Mouse (Mus musculus) limb, embryonic 11.5 days (tissue): Measurements from ENCODE around the gene Irf7. TPM values are rescaled to one million over a fixed set of nuclear protein-coding genes. Genes with fewer than 3 reads are reported as not detected.

Source experiments
- ATAC-seq: fragments of 200-750 bp; cut with Nextera tagmentation; 2 replicates; pipeline ENCODE4 v1.8.0; 2017; ENCODE audit warnings: low read depth; ENCODE audit not compliant: insufficient number of reproducible peaks, low FRiP score, low TSS enrichment
- DNase-seq: peaks from one replicate; pipeline ENCODE4 v3.0.0-alpha.2; 2015; ENCODE audit warnings: low spot score
- H3K27ac ChIP-seq: fragments of 300-500 bp; sonication (generic); replicated peaks from 2 replicates; pipeline ENCODE4 v1.5.1; 2014; ENCODE audit warnings: low read depth, mild to moderate bottlenecking, low read length
- H3K27me3 ChIP-seq: fragments of 300-500 bp; sonication (generic); 2 replicates; pipeline ENCODE4 v1.6.1; 2014; ENCODE audit warnings: mild to moderate bottlenecking, low read length, mixed read lengths; ENCODE audit not compliant: control insufficient read depth, insufficient read depth
- H3K36me3 ChIP-seq: fragments of 300-500 bp; sonication (generic); 2 replicates; pipeline ENCODE4 v1.6.1; 2014; ENCODE audit warnings: mild to moderate bottlenecking, low read length, moderate library complexity, mixed read lengths; ENCODE audit not compliant: control insufficient read depth, insufficient read depth
- H3K4me1 ChIP-seq: fragments of 300-500 bp; sonication (generic); 2 replicates; pipeline ENCODE4 v1.6.1; 2014; ENCODE audit warnings: low read length, mixed read lengths; ENCODE audit not compliant: control insufficient read depth, insufficient read depth
- H3K4me2 ChIP-seq: fragments of 300-500 bp; sonication (generic); 2 replicates; pipeline ENCODE4 v1.6.1; 2014; ENCODE audit warnings: low read depth, mild to moderate bottlenecking, moderate library complexity; ENCODE audit not compliant: severe bottlenecking
- H3K4me3 ChIP-seq: fragments of 300-500 bp; sonication (generic); 2 replicates; pipeline ENCODE4 v1.5.1; 2014; ENCODE audit warnings: low read depth, low read length
- H3K9ac ChIP-seq: fragments of 300-500 bp; sonication (generic); 2 replicates; pipeline ENCODE4 v1.6.1; 2014; ENCODE audit warnings: mild to moderate bottlenecking, low read length
- H3K9me3 ChIP-seq: fragments of 300-500 bp; sonication (generic); 2 replicates; pipeline ENCODE4 v1.6.1; 2016; ENCODE audit warnings: low read length; ENCODE audit not compliant: control insufficient read depth
- WGBS: fragments of 180-500 bp; shearing (Covaris S2); extraction: QIAGEN DNeasy Blood & Tissue Kit; methylation state at CpG from one replicate; pipeline ENCODE4 v1.1.7; 2014; 5-methylcytosine and 5-hydroxymethylcytosine counted together
- polyA plus RNA-seq: library from polyadenylated mRNA; unstranded; fragments of >200 nt; fragmentation: Nextera tagmentation; extraction: Ambion mirVana; gene quantifications from 2 replicates; pipeline ENCODE4 v1.2.1, GENCODE M21; 2014

The Irf7 gene
- polyA plus RNA-seq, 1 experiment from 2014 or later: 0.59 TPM

GRCm38 (mm10) chr7:141281442-141281841, 15.2 kb upstream of the Irf7 start:
- Histone ChIP-seq H3K4me3 (no peak overlapping the region), H3K27ac (no peak overlapping the region), H3K4me1 (0 out of 2 replicates have a peak, but pooled peaks cover 2% of the 10 kb centered on the region), H3K9me3 (no peaks in the 10 kb centered on the region), H3K4me2 (no peak overlapping the region), H3K9ac (no peak overlapping the region), H3K27me3 (no peaks in the 10 kb centered on the region), H3K36me3 (no peaks in the 10 kb centered on the region)
- DNase-seq: no peak
- 71% methylated on average over 6 of the region's 6 CpGs for WGBS
- ATAC-seq: no peak

GRCm38 (mm10) chr7:141278766-141279590, 12.7 kb upstream of the Irf7 start, which contains the start of gene Sct:
Sct (minus strand) TSS chr7:141279133.
- peak within 1 kb of the TSS; percentile 82 for H3K4me2 ChIP-seq
- DNase-seq (peak; percentile 76), ATAC-seq (peak; percentile 76)
- no peaks in the 10 kb centered on the region for H3K27me3 ChIP-seq
- H3K9ac ChIP-seq: peak within 1 kb of the TSS; percentile 28; the same call in 1 of the 2 replicates
- H3K4me1 ChIP-seq: 0 out of 2 replicates have a peak, but pooled peaks cover 2% of the 10 kb centered on the region
- no peak within 1 kb of the TSS for H3K27ac ChIP-seq
- WGBS: 2% methylated on average over 46 of the region's 46 CpGs
- no peaks in the 10 kb centered on the region for H3K9me3 ChIP-seq
- peak within 1 kb of the TSS; percentile 39 for H3K4me3 ChIP-seq
- no peaks in the 10 kb centered on the region for H3K36me3 ChIP-seq

GRCm38 (mm10) chr7:141277701-141278678, 11.7 kb upstream of the Irf7 start:
- peak overlapping the region; percentile 39; the same call in 1 of the 2 replicates for H3K4me3 ChIP-seq
- no peak for ATAC-seq
- no peak for DNase-seq
- no peaks in the 10 kb centered on the region for H3K36me3 ChIP-seq
- no peaks in the 10 kb centered on the region for H3K27me3 ChIP-seq
- H3K9me3 ChIP-seq: no peaks in the 10 kb centered on the region
- H3K27ac ChIP-seq: no peak overlapping the region
- whole genome bisulfite sequencing: 77% methylated on average over 11 of the region's 11 CpGs
- H3K9ac ChIP-seq: no peak overlapping the region
- H3K4me2 ChIP-seq: peak overlapping the region; percentile 82
- H3K4me1 ChIP-seq: 0 out of 2 replicates have a peak, but pooled peaks cover 2% of the 10 kb centered on the region

- Histone ChIP-seq H3K9ac (no peak within 1 kb of the TSS), H3K27me3 (no peaks in the 10 kb centered on the region), H3K4me2 (no peak within 1 kb of the TSS), H3K27ac (no peak within 1 kb of the TSS), H3K4me3 (no peak within 1 kb of the TSS), H3K36me3 (no peaks in the 10 kb centered on the region), H3K4me1 (0 out of 2 replicates have a peak, but pooled peaks cover 2% of the 10 kb centered on the region), H3K9me3 (no peaks in the 10 kb centered on the region)
- DNase-seq: no peak
- WGBS: 22% methylated on average over 11 of the region's 11 CpGs
- no peak for ATAC-seq
These were observed 10.3 kb upstream of the Irf7 start, which contains the start of gene Cdhr5 for GRCm38 (mm10) chr7:141276546-141276945. Cdhr5 (minus strand) TSS chr7:141276786.

- no peaks in the 10 kb centered on the region for H3K9me3 ChIP-seq
- WGBS: 85% methylated on average over 9 of the region's 9 CpGs
- H3K27me3 ChIP-seq: no peaks in the 10 kb centered on the region
- H3K4me2 ChIP-seq: no peak overlapping the region
- H3K4me1 ChIP-seq: 0 out of 2 replicates have a peak, but pooled peaks cover 2% of the 10 kb centered on the region
- no peak overlapping the region for H3K27ac ChIP-seq
- H3K36me3 ChIP-seq: no peaks in the 10 kb centered on the region
- DNase-seq (no peak), ATAC-seq (no peak)
- H3K9ac ChIP-seq: no peak overlapping the region
- H3K4me3 ChIP-seq: no peak overlapping the region
These were observed 9.1 kb upstream of the Irf7 start for GRCm38 (mm10) chr7:141275356-141275755.

GRCm38 (mm10) chr7:141270631-141271030, 4.3 kb upstream of the Irf7 start:
- Histone ChIP-seq H3K9me3 (no peaks in the 10 kb centered on the region), H3K9ac (no peak overlapping the region), H3K36me3 (no peaks in the 10 kb centered on the region), H3K27ac (no peak overlapping the region), H3K4me3 (no peak overlapping the region), H3K4me2 (no peak overlapping the region), H3K4me1 (peaks cover 7% of the 10 kb centered on the region), H3K27me3 (no peaks in the 10 kb centered on the region)
- DNase-seq (no peak), ATAC-seq (no peak)
- WGBS: 88% methylated on average over 3 of the region's 3 CpGs

GRCm38 (mm10) chr7:141269273-141269545, 2.9 kb upstream of the Irf7 start:
- H3K4me2 ChIP-seq: no peak overlapping the region
- DNase-seq (no peak), ATAC-seq (no peak)
- no peaks in the 10 kb centered on the region for H3K27me3 ChIP-seq
- 85% methylated on average over 14 of the region's 14 CpGs for WGBS
- H3K9ac ChIP-seq: no peak overlapping the region
- no peak overlapping the region for H3K4me3 ChIP-seq
- H3K4me1 ChIP-seq: peaks cover 11% of the 10 kb centered on the region
- no peaks in the 10 kb centered on the region for H3K9me3 ChIP-seq
- no peak overlapping the region for H3K27ac ChIP-seq
- no peaks in the 10 kb centered on the region for H3K36me3 ChIP-seq
